Mouse (Mus musculus) adipocyte (in vitro differentiated cells): ENCODE results near the gene Gm21974.

Source experiments
- DNase-seq: peaks from one replicate; pipeline ENCODE4 v3.0.0-alpha.2; 2016; ENCODE audit warnings: low spot score

Gm21974 gene

DNA sequence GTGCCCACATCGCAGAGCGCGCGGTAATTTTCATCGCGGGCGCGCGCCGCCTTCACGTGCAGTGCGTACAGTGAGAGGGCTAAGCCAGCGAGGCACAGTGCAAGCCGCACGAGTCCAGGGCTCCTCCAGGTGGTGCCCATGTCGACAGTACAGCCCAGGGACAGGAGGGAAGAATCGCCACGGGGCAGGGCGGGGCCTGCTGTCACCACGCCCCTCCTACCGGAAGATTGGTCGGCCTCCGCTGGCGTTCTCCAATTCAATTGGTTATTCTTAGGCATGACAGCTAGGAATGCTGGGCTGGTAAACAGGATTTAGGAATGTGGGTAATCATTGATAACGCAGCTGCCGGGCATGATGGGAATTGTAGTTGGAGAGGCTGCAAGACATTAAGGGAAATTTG lies at the start of gene Gm21974, which contains the start of gene Vkorc1:
Gene Gm21974 (minus strand): TSS at position 13 of the 400 bp plus-strand sequence.
Gene Vkorc1 (minus strand): TSS at position 176 of the 400 bp plus-strand sequence.
- peak; percentile 90 for DNase-seq

DNA sequence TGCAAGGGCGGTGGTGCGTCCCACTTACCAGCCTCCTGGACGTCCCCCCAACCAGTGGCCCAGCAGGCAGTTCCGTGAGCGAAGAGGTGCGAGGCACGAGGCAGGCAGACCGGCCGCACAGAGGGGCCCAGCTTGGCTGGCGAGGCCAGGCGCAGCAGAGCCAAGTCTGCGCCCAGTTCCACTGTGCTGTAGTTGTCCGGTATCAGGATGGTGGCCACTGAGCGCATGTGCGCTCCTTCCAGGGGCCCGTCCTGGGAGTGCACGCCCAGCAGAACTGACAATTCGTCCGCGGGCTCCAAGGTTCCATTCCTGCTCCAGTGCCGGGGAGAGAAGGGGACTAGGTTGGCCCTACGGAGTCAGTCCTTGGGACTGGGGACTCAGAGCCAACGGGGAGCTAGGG lies 49.4 kb upstream of the Gm21974 start:
- no peak for DNase-seq

GRCm38 (mm10) chr7:127942097-127942496 lies 46.8 kb upstream of the Gm21974 start:
- DNase-seq: peak; percentile 42

- DNase-seq: no peak
Observed at GRCm38 (mm10) chr7:127936216-127936884, 41.1 kb upstream of the Gm21974 start.

- no peak for DNase-seq
Observed at GRCm38 (mm10) chr7:127935748-127936159, 40.5 kb upstream of the Gm21974 start.

GRCm38 (mm10) chr7:127935028-127935722 lies 39.9 kb upstream of the Gm21974 start:
- DNase-seq: peak; percentile 92

GRCm38 (mm10) chr7:127934075-127934474 lies 38.8 kb upstream of the Gm21974 start:
- no peak for DNase-seq

DNA sequence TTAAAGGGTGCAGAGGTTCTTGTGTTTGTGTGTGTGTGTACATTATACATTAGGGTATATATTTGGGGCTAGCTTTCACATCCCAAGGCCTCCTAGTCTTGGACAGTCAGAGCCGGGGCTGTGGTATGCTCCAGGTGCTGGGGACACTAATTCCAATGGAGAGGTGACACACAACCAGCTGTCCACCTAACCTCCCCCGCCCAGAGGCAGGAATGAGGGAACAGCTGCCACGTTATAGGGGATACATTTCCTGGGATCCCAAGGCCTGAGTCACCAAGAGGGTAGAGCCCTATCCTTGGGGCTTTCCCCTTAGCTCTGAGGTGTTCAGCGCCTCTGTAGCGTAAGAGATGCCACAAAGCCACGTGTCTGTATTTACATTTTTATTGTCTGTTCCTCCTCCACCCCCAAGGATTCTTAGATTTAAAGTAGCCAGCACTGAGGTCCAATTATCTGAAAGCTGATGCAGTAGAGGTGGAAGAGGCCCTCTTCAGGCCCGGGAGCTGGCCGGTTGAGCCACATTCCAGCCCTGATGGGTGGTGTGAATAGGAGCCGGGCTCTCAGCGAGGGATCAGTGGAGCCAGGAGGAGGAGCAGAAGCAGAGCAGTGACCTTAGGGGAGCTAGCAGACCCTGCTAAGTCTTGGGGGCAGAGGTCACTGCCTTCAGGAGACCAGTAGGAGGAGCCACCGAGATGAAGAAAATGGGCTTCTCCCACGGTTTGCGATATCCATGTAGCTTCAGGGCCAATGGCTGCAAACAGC lies 37.2 kb upstream of the Gm21974 start:
- no peak for DNase-seq

- DNase-seq: peak; percentile 31
Observed at GRCm38 (mm10) chr7:127931351-127932135, 36.3 kb upstream of the Gm21974 start.

GRCm38 (mm10) chr7:127930636-127931035 lies 35.4 kb upstream of the Gm21974 start:
- DNase-seq: no peak

DNA sequence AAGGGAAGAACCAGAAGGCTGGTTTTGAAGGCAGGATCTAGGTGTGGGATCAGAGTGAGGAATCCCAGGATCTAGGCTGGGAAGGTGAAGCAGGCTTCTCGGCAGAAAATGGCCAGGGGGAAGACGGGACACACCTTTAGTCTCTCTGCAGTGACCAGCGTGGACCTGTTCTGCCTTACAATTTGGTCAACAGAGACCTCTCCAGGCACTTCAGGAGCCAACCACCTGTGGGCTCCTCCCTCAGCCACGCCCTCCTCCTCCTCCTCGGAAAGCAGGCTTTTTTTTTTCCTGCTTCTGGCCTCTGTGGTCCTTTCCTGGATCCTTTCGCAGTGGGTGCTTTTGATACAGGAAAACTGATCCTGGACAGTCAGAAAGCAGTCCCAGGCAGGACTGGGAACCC lies 34.7 kb upstream of the Gm21974 start, which contains the start of gene Prss8:
Gene Prss8 (minus strand): TSS at position 182 of the 400 bp plus-strand sequence.
- no peak for DNase-seq

- DNase-seq: no peak
Observed at GRCm38 (mm10) chr7:127928596-127928995, 33.3 kb upstream of the Gm21974 start.

GRCm38 (mm10) chr7:127927726-127928125 lies 32.5 kb upstream of the Gm21974 start:
- no peak for DNase-seq

GRCm38 (mm10) chr7:127926846-127927245 lies 31.6 kb upstream of the Gm21974 start:
- no peak for DNase-seq

DNA sequence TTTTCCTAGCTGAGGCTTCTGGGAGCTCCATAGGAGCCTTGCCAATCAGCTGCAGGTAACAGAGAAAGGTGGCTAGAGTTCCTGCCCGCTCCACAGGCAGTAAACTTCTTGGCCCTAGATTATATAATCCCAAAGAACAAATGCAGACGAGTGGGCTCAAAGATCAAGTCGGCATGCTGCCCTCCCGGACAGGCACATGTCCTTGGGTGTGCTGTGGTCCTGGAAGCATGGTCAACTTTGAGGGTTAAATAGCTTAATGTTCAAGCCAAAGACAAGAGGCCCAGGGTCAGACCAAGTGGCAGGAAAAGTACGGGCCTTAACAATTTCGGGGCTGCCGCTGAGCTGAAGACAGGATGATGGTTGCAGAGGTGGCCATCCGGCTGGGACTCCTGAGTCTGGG lies 30.8 kb upstream of the Gm21974 start:
- no peak for DNase-seq

- no peak for DNase-seq
Observed at GRCm38 (mm10) chr7:127925252-127925651, 30.0 kb upstream of the Gm21974 start.

GRCm38 (mm10) chr7:127923714-127924113 lies 28.5 kb upstream of the Gm21974 start:
- peak; percentile 58 for DNase-seq

DNA sequence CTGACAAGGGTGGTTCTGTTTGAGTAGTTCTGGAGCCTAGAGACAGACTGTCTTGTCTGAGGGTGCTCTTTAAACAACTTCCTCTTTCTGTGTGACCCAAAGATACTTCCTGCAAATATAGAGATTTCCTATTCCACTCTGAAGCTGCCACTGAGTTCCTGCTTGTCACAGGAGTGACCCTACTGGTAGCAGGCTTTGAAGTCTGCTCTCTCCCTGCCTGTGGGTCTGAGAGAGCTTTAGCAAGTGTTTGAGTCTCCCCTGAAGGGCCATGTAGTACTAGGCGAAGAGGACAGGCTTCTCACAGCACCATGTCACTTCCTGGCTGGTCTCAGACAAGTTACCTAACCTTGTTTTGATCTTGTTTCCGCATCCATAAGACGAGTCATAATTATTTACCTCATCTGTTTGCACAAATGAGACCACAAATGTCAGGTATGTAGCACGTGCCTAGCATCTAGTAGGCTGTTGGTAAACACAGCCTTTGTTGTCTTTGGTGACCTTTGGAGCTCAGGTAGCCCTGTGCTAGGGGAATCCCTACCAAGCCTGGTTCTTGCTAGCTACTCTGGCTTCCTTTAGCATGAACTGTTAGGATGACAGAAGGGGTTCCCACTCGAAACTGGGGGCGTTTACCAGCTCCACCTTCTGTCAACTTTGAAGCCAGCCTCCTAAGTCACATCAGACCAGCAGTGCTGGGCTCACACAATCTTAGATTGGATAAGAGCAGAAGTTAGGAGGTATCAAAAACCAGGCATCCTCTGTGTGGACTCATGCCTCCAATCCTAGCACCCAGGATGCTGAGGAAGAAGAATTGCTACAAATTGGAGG lies 27.4 kb upstream of the Gm21974 start:
- no peak for DNase-seq

DNA sequence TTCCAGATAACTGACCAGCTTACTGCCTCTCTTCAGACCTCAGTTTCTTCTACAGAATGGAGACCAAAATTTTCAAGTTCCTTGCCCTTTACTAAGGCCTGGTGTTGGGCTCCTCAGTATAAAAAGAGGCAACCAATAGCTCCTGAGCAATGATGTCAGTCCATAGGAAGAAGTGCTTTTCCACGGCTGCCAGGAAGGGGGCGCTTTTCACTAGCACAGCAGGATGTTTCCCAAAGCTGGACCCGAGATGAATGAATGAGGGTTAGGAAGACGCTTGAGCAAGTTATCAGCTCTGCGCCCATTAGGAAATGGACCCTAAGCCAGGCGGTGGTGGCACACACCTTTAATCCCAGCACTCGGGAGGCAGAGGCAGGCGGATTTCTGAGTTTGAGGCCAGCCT lies 26.3 kb upstream of the Gm21974 start:
- DNase-seq: peak; percentile 23

DNA sequence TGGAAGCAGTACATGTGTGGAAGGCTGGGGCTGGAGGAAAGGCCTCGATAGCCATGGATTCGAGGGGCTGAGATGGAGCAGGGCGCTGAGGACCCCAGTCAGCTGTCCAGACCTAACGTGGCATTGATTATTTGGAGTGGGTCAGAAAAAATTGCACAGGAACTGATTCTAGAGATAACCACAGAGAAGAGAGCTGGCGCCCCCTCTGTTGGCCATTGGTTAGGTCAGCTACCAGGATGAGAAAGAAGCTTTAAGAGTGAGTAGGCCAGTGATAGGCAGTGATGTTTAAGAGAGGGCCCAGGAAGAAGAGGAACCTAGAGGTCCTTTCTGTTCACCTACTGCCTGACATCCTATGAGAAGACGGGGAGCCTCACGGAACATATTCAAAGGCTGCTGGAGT lies 24.0 kb upstream of the Gm21974 start:
- DNase-seq: no peak

DNA sequence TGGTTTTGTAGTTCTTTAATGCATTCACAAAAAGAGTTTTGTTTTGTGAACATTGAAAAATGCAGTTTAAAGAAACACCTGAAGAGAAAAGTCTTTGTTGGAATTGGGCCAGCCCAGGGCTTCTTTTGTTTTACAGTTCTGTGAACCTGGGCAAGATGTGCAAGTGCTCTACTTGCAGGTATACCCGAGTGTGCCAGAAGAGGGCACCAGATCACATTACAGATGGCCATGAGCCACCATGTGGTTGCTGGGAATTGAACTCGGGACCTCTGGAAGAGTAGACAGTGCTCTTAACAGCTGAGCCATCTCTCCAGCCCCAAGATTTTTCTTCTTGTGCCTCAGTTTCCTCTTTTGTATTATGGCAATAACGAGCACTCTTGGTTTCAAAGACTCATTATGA lies 22.9 kb upstream of the Gm21974 start:
- peak; percentile 34 for DNase-seq
